ENCODE assay signal across 19 mouse cellular contexts in the genomic region with DNA sequence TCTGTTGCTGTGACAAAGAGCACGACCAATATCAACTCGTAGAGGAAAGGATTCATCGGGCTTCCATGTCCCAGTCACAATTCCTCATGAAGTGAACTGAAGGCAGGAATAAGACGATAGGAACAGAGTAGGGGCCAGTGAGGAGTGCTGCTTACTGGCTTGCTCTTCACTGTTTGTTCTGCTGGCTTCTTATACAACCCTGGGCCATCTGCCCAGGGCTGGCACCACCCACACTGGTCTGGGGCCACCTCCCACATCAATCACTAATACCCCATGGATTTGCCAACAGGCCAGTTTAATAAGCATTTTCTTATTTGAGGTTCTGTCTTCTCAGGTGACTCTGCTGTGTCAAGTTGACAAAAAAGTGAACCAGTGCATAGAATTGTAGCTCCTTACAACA.
"Had no signal": no experiment of that assay in that cellular context is flagged by ENCODE, and none has a peak within 500 bp of the region (broad histone marks: within the 10 kb centered on the region; RNA-seq: fewer than 3 reads in every experiment).

No protein-coding gene starts in this region.

- H3K9ac ChIP-seq: liver, postnatal 0 days; lung, embryonic 15.5 days; midbrain, embryonic 12.5 days; midbrain, embryonic 15.5 days; neural tube, embryonic 12.5 days had no signal

- H3K36me3 ChIP-seq: lung, embryonic 15.5 days; midbrain, embryonic 12.5 days; midbrain, embryonic 15.5 days; neural tube, embryonic 12.5 days had no signal

- H3K4me3 ChIP-seq: lung, embryonic 15.5 days; megakaryocyte, embryonic 14.5 days; midbrain, embryonic 12.5 days; midbrain, embryonic 15.5 days; neural tube, embryonic 12.5 days had no signal

- H3K9me3 ChIP-seq: lung, embryonic 15.5 days; megakaryocyte, embryonic 14.5 days; midbrain, embryonic 12.5 days; midbrain, embryonic 15.5 days; neural tube, embryonic 12.5 days had no signal

- H3K27me3 ChIP-seq: lung, embryonic 15.5 days; megakaryocyte, embryonic 14.5 days; midbrain, embryonic 12.5 days; midbrain, embryonic 15.5 days; neural tube, embryonic 12.5 days had no signal

- DNase-seq: liver, postnatal 0 days; lung, adult 2 months; lung, postnatal 14 days; lung, postnatal 36 days; retina, postnatal 1 day; right cerebral cortex, adult 18-20 months; right cerebral cortex, postnatal 25 days; right cerebral cortex, postnatal 4 days; spleen, adult 18-20 months; thymus, adult 18-20 months; thymus, postnatal 14 days; thymus, postnatal 36 days had no signal

- ATAC-seq: liver, postnatal 0 days; lung, postnatal 0 days; midbrain, embryonic 15.5 days had no signal

- H3K4me2 ChIP-seq: lung, embryonic 15.5 days; midbrain, embryonic 12.5 days; midbrain, embryonic 15.5 days; neural tube, embryonic 12.5 days had no signal

- H3K27ac ChIP-seq: lung, embryonic 15.5 days; macrophage; midbrain, embryonic 12.5 days; midbrain, embryonic 15.5 days; neural tube, embryonic 12.5 days had no signal

- H3K4me1 ChIP-seq: midbrain, embryonic 12.5 days; midbrain, embryonic 15.5 days; neural tube, embryonic 12.5 days had no signal
